Mouse (Mus musculus) hindbrain, postnatal 0 days (tissue): Measurements from ENCODE around the gene Vmn1r50. TPM values are rescaled to one million over a fixed set of nuclear protein-coding genes. Genes with fewer than 3 reads are reported as not detected.
"Not testable (repeated sequence)": the region's sequence is repeated elsewhere in the genome, so short reads cannot be mapped to it uniquely, and the experiment has no call there.

Experiments
- ATAC-seq: fragments of 200-750 bp; cut with Nextera tagmentation; 2 replicates; pipeline ENCODE4 v1.8.0; 2017; ENCODE audit warnings: mild to moderate bottlenecking, moderate TSS enrichment, moderate library complexity
- DNase-seq: peaks from one replicate; pipeline ENCODE4 v3.0.0-alpha.2; 2015; ENCODE audit warnings: low spot score
- H3K27ac ChIP-seq: fragments of 300-500 bp; sonication (generic); 2 replicates; pipeline ENCODE4 v1.5.1; 2014; ENCODE audit warnings: mild to moderate bottlenecking
- H3K27me3 ChIP-seq: fragments of 300-500 bp; sonication (generic); 2 replicates; pipeline ENCODE4 v1.6.1; 2014; ENCODE audit warnings: low read length, mixed read lengths; ENCODE audit not compliant: insufficient read depth
- H3K36me3 ChIP-seq: fragments of 300-500 bp; sonication (generic); 2 replicates; pipeline ENCODE4 v1.6.1; 2014; ENCODE audit warnings: low read length, mixed read lengths; ENCODE audit not compliant: insufficient read depth
- H3K4me1 ChIP-seq: fragments of 300-500 bp; sonication (generic); 2 replicates; pipeline ENCODE4 v1.6.1; 2014; ENCODE audit warnings: antibody characterized with exemption, low read length, mixed read lengths; ENCODE audit not compliant: insufficient read depth
- H3K4me2 ChIP-seq: fragments of 300-500 bp; sonication (generic); 2 replicates; pipeline ENCODE4 v1.6.1; 2014; ENCODE audit warnings: low read depth, mild to moderate bottlenecking, low read length, moderate library complexity, mixed read lengths
- H3K4me3 ChIP-seq: fragments of 300-500 bp; sonication (generic); 2 replicates; pipeline ENCODE4 v1.5.1; 2014; ENCODE audit warnings: low read length
- H3K9ac ChIP-seq: fragments of 300-500 bp; sonication (generic); replicated peaks from 2 replicates; pipeline ENCODE4 v1.6.1; 2014; ENCODE audit warnings: mild to moderate bottlenecking, low read length, moderate library complexity, mixed read lengths
- H3K9me3 ChIP-seq: fragments of 300-500 bp; sonication (generic); 2 replicates; pipeline ENCODE4 v1.6.1; 2016; ENCODE audit warnings: low read length, mixed read lengths
- CTCF ChIP-seq: IDR thresholded peaks from 2 replicates; pipeline ENCODE4 v1.5.1; 2016; ENCODE audit warnings: antibody characterized with exemption, control low read depth, low read depth
- WGBS: fragments of 180-500 bp; shearing (Covaris S2); extraction: QIAGEN DNeasy Blood & Tissue Kit; methylation state at CpG from one replicate; pipeline ENCODE4 v1.1.7; 2014; 5-methylcytosine and 5-hydroxymethylcytosine counted together
- polyA plus RNA-seq: library from polyadenylated mRNA; unstranded; fragments of >200 nt; fragmentation: Nextera tagmentation; extraction: Ambion mirVana; gene quantifications from 2 replicates; pipeline ENCODE4 v1.2.1, GENCODE M21; 2015
- total RNA-seq: library from RNA; depleted of rRNA; stranded (reverse); fragments of >200 nt; gene quantifications from 2 replicates; pipeline ENCODE4 v1.2.3, GENCODE M21; 2014; rRNA removed

Gene Vmn1r50
- not detected in 2 replicates for total RNA-seq
- polyA plus RNA-seq, result not detected in 2 replicates

DNA sequence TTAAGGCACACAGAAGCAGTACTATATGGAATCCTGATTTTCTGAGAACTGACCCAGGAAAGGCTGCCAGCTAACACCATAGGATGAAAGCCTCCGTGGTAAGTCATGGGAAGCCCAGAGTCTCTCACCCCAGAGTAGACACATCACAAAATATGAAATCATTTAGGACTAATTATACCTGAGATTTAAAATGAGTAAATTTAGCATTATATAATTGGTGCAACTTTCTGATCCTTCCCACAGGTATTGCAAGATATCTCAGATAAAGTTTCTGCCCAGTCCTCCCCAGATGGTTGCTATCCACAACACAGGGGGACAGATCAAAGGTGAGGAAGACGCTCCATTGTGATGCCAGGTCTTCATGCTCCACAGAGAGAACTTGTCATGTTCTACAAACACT, at the start of gene Vmn1r50:
Vmn1r50 (plus strand) TSS at position 301 of the 400 bp plus-strand sequence.
- TF ChIP-seq CTCF, result no peak
- ATAC-seq (no peak), DNase-seq (no peak)
- H3K27ac ChIP-seq, result no peak within 1 kb of the TSS
- no peaks in the 10 kb centered on the region for H3K27me3 ChIP-seq
- no peaks in the 10 kb centered on the region for H3K9me3 ChIP-seq
- no peak within 1 kb of the TSS for H3K9ac ChIP-seq
- H3K4me1 ChIP-seq, result no peaks in the 10 kb centered on the region
- no peak within 1 kb of the TSS for H3K4me2 ChIP-seq
- H3K36me3 ChIP-seq, result no peaks in the 10 kb centered on the region
- H3K4me3 ChIP-seq, result no peak within 1 kb of the TSS
- 63% methylated on average over 2 of the region's 2 CpGs for WGBS

DNA sequence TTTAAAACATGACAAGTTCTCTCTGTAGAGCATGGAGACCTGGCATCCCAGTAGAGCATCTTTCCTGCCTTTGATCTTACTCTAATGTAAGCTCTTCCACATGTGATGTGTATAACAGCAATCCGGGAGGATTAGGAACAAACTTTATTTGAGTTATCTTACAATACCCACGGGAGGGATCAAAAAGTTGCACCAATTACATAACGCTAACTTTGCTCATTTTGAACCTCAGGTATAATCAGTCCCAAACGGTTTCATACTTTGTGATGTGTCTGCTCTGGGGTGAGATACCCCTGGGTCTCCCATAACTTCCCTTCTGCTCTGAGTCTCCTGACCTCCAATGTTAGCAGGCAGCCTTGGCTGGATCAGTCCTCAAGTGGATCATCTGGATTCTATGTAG, 22.8 kb upstream of the Vmn1r50 start, which contains the start of gene Vmn1r49:
Vmn1r49 (minus strand) TSS at position 101 of the 400 bp plus-strand sequence.
- Histone ChIP-seq H3K9ac (no peak within 1 kb of the TSS), H3K27ac (no peak within 1 kb of the TSS), H3K9me3 (no peaks in the 10 kb centered on the region), H3K4me1 (no peaks in the 10 kb centered on the region), H3K4me2 (no peak within 1 kb of the TSS), H3K27me3 (no peaks in the 10 kb centered on the region), H3K36me3 (no peaks in the 10 kb centered on the region), H3K4me3 (no peak within 1 kb of the TSS)
- no peak for ATAC-seq
- 86% methylated on average over 4 of the region's 4 CpGs for WGBS
- no peak for TF ChIP-seq CTCF
- no peak for DNase-seq

- H3K27me3 ChIP-seq, result no peaks in the 10 kb centered on the region
- H3K4me1 ChIP-seq, result no peaks in the 10 kb centered on the region
- no peak overlapping the region for H3K9ac ChIP-seq
- H3K36me3 ChIP-seq, result no peaks in the 10 kb centered on the region
- H3K4me2 ChIP-seq, result no peak overlapping the region
- H3K27ac ChIP-seq, result no peak overlapping the region
- no peaks in the 10 kb centered on the region for H3K9me3 ChIP-seq
- ATAC-seq (no peak), DNase-seq (no peak)
- 88% methylated on average over 2 of the region's 2 CpGs for WGBS
- no peak for TF ChIP-seq CTCF
- H3K4me3 ChIP-seq, result no peak overlapping the region
Observed at GRCm38 (mm10) chr6:90100566-90100965, 664 bp upstream of the Vmn1r50 start.

DNA sequence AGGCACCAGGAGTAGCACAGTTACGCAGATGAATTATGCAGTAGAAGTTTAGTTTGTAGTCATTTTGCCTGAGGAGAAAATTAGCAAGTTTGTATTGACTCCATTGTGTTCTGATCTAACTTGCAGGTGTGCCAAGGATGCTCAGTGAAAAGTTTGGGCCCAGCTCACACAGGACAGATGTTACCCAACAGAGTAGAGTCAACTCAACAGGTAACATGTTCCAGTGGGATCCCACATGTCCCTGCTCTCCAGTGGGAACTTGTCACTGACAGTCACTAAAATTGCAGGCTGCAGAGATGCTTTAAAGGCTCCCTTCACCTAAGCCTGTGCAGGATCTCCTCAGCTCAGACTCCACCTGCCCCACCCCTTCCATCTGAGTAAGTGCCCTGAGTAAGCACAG, 21.1 kb downstream of the Vmn1r50 start, which contains the start of gene Vmn1r51:
Vmn1r51 (plus strand) TSS at position 301 of the 400 bp plus-strand sequence.
- DNase-seq, H3K36me3 ChIP-seq, H3K27me3 ChIP-seq, H3K4me3 ChIP-seq, ATAC-seq, H3K4me2 ChIP-seq, H3K4me1 ChIP-seq, H3K9me3 ChIP-seq, H3K9ac ChIP-seq, H3K27ac ChIP-seq: not testable (repeated sequence)
- 90% methylated on average over 1 of the region's 1 CpGs for WGBS

Other genes with a start within 250 kb of the Vmn1r50 start
- gene Vmn1r42, start 225.0 kb upstream of the Vmn1r50 start, total RNA-seq, result not detected in 2 replicates
- not detected in 2 replicates for gene Vmn1r42, start 225.0 kb upstream of the Vmn1r50 start, polyA plus RNA-seq
- not detected in 2 replicates for gene Vmn1r43, start 225.0 kb upstream of the Vmn1r50 start, total RNA-seq
- not detected in 2 replicates for gene Vmn1r43, start 225.0 kb upstream of the Vmn1r50 start, polyA plus RNA-seq
- not detected in 2 replicates for gene Vmn1r44, start 217.8 kb upstream of the Vmn1r50 start, total RNA-seq
- not detected in 2 replicates for gene Vmn1r44, start 217.8 kb upstream of the Vmn1r50 start, polyA plus RNA-seq
- gene Vmn1r45, start 160.8 kb upstream of the Vmn1r50 start, total RNA-seq, result not detected in 2 replicates
- gene Vmn1r45, start 160.8 kb upstream of the Vmn1r50 start, polyA plus RNA-seq, result not detected in 2 replicates
- gene Vmn1r46, start 132.1 kb upstream of the Vmn1r50 start, total RNA-seq, result not detected in 2 replicates
- gene Vmn1r46, start 132.1 kb upstream of the Vmn1r50 start, polyA plus RNA-seq, result not detected in 2 replicates
- gene Vmn1r47, start 85.3 kb upstream of the Vmn1r50 start, total RNA-seq, result not detected in 2 replicates
- gene Vmn1r47, start 85.3 kb upstream of the Vmn1r50 start, polyA plus RNA-seq, result not detected in 2 replicates
- not detected in 2 replicates for gene Vmn1r48, start 64.6 kb upstream of the Vmn1r50 start, total RNA-seq
- gene Vmn1r48, start 64.6 kb upstream of the Vmn1r50 start, polyA plus RNA-seq, result not detected in 2 replicates
- gene Vmn1r49, start 22.9 kb upstream of the Vmn1r50 start, total RNA-seq, result not detected in 2 replicates
- gene Vmn1r49, start 22.9 kb upstream of the Vmn1r50 start, polyA plus RNA-seq, result not detected in 2 replicates
- not detected in 2 replicates for gene Vmn1r51, start 21.2 kb downstream of the Vmn1r50 start, total RNA-seq
- gene Vmn1r51, start 21.2 kb downstream of the Vmn1r50 start, polyA plus RNA-seq, result 0.06 TPM in 1 of 2 replicates, not detected in the other
- gene Vmn1r52, start 73.4 kb downstream of the Vmn1r50 start, total RNA-seq, result not detected in 2 replicates
- not detected in 2 replicates for gene Vmn1r52, start 73.4 kb downstream of the Vmn1r50 start, polyA plus RNA-seq
- not detected in 2 replicates for gene V1ra8, start 101.4 kb downstream of the Vmn1r50 start, total RNA-seq
- not detected in 2 replicates for gene V1ra8, start 101.4 kb downstream of the Vmn1r50 start, polyA plus RNA-seq
- 1.2 TPM in 1 of 2 replicates, not detected in the other for gene Vmn1r53, start 123.0 kb downstream of the Vmn1r50 start, total RNA-seq
- not detected in 2 replicates for gene Vmn1r53, start 123.0 kb downstream of the Vmn1r50 start, polyA plus RNA-seq
- not detected in 2 replicates for gene Vmn1r54, start 144.9 kb downstream of the Vmn1r50 start, total RNA-seq
- not detected in 2 replicates for gene Vmn1r54, start 144.9 kb downstream of the Vmn1r50 start, polyA plus RNA-seq
- not detected in 2 replicates for gene BC048671, start 199.8 kb downstream of the Vmn1r50 start, total RNA-seq
- gene BC048671, start 199.8 kb downstream of the Vmn1r50 start, polyA plus RNA-seq, result not detected in 2 replicates
- gene Chst13, start 223.8 kb downstream of the Vmn1r50 start, total RNA-seq, result 0.11 and 0.21 TPM in 2 replicates
- 0.20 and 0.35 TPM in 2 replicates for gene Chst13, start 223.8 kb downstream of the Vmn1r50 start, polyA plus RNA-seq
- 0.07 TPM in 1 of 2 replicates, not detected in the other for gene Uroc1, start 231.9 kb downstream of the Vmn1r50 start, total RNA-seq
- gene Uroc1, start 231.9 kb downstream of the Vmn1r50 start, polyA plus RNA-seq, result 0.04 TPM in 1 of 2 replicates, not detected in the other